Mouse (Mus musculus): Measurements from ENCODE around the gene Trp53rkb. TPM values are rescaled to one million over a fixed set of nuclear protein-coding genes. Genes with fewer than 3 reads are reported as not detected.
A peak's percentile ranks its signal among the peaks of the same experiment; 100 is the strongest.

The Trp53rkb gene
- polyA plus RNA-seq, 1 experiment: 3.7 TPM

DNA sequence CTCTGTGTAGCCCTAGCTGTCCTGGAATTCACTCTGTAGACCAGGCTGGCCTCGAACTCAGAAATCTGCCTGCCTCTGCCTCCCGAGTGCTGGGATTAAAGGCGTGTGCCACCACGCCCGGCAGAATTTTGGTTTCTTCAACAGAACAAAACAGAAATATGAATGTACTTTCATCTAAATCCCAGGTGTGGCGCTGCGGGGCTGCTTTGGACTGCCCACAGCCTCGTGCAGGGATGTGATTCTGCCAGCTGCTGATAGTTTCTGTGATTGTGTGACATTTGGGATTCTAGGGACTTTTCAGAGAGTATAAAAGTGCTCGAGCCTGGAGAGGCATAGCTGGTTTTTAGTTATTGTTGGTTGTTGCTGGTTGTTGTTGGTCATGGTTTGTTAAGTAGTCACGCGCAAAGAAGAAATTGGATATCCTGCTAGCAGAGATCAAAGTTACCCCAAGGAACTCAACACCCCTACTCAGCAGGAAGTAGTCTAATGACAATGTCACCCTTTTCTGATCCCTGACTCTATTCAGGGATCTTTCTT lies 16.9 kb upstream of the Trp53rkb start:
- 63% methylated on average over 11 of the region's 11 CpGs for WGBS
- no peak overlapping the region for H3K27ac ChIP-seq (ENCODE audit: insufficient read depth, low read depth, low read length)
- no peak for DNase-seq
- H3K4me3 ChIP-seq (ENCODE audit: insufficient read depth, low read depth, low read length): no peak overlapping the region
- no peak for TF ChIP-seq CTCF (conservative IDR thresholded peaks at IDR 0.05; ENCODE audit: insufficient read depth, insufficient read length, low read depth, low read length)
- TF ChIP-seq POLR2A (IDR thresholded peaks at IDR 0.05; ENCODE audit: low read depth, low read length): no peak
- no peaks in the 10 kb centered on the region for H3K36me3 ChIP-seq (ENCODE audit: control insufficient read depth, insufficient read depth, low read length)
- no peaks in the 10 kb centered on the region for H3K4me1 ChIP-seq (ENCODE audit: control insufficient read depth, insufficient read depth, low read length)
- no peaks in the 10 kb centered on the region for H3K27me3 ChIP-seq (replicated peaks; ENCODE audit: control insufficient read depth, insufficient read depth, low read length)

DNA sequence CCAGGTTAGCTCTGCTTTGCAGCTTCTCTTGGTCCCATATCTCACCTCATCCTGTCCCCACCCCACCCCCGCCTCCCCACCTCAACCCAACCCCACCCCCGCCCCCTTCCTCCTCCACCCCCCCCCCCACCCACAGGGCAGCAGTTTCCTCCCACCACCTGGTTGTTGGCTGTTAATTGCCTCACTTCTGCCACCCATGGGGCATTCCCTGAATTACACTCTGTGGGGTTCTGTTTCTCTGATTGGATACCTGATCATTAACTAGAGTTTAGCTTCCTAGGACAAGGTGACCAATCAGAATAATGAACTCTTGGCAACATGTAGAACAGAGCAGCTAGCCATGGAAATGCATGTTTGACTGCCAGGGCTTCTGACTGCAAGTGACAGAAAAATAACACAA lies 16.1 kb upstream of the Trp53rkb start:
- WGBS: 23% methylated on average over 2 of the region's 2 CpGs
- no peaks in the 10 kb centered on the region for H3K36me3 ChIP-seq (ENCODE audit: control insufficient read depth, insufficient read depth, low read length)
- DNase-seq: peak; percentile 27
- no peak overlapping the region for H3K4me3 ChIP-seq (ENCODE audit: insufficient read depth, low read depth, low read length)
- no peaks in the 10 kb centered on the region for H3K27me3 ChIP-seq (replicated peaks; ENCODE audit: control insufficient read depth, insufficient read depth, low read length)
- no peaks in the 10 kb centered on the region for H3K4me1 ChIP-seq (ENCODE audit: control insufficient read depth, insufficient read depth, low read length)
- TF ChIP-seq CTCF (conservative IDR thresholded peaks at IDR 0.05; ENCODE audit: insufficient read depth, insufficient read length, low read depth, low read length) (0 out of 2 replicates have a peak, but pooled peaks have one; percentile 7), POLR2A (IDR thresholded peaks at IDR 0.05; ENCODE audit: low read depth, low read length) (no peak)
- H3K27ac ChIP-seq (ENCODE audit: insufficient read depth, low read depth, low read length): no peak overlapping the region

DNA sequence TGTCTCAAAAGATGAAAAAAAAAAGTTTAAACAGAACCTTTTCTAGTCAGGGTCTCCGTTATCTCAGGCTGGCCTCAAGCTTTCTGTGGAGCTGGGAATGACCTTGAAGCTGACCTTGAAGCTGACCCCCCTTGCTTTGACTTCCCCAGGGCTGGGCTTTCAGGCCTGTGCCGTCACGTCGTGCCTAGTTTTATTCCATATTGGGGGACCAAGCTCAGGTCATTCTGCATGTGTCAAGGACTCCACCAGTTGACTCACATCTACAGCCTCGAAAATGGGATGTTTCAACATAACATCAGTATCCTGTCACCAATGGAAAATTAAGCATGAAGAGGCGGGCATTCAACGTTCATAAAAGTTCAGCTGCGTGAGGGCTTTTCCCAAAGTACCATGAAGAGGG lies 12.4 kb upstream of the Trp53rkb start:
- H3K4me1 ChIP-seq (ENCODE audit: control insufficient read depth, insufficient read depth, low read length): no peaks in the 10 kb centered on the region
- DNase-seq: no peak
- WGBS: 84% methylated on average over 8 of the region's 8 CpGs
- H3K36me3 ChIP-seq (ENCODE audit: control insufficient read depth, insufficient read depth, low read length): no peaks in the 10 kb centered on the region
- H3K4me3 ChIP-seq (ENCODE audit: insufficient read depth, low read depth, low read length): no peak overlapping the region
- no peak overlapping the region for H3K27ac ChIP-seq (ENCODE audit: insufficient read depth, low read depth, low read length)
- no peaks in the 10 kb centered on the region for H3K27me3 ChIP-seq (replicated peaks; ENCODE audit: control insufficient read depth, insufficient read depth, low read length)
- TF ChIP-seq CTCF (conservative IDR thresholded peaks at IDR 0.05; ENCODE audit: insufficient read depth, insufficient read length, low read depth, low read length) (no peak), POLR2A (IDR thresholded peaks at IDR 0.05; ENCODE audit: low read depth, low read length) (no peak)

DNA sequence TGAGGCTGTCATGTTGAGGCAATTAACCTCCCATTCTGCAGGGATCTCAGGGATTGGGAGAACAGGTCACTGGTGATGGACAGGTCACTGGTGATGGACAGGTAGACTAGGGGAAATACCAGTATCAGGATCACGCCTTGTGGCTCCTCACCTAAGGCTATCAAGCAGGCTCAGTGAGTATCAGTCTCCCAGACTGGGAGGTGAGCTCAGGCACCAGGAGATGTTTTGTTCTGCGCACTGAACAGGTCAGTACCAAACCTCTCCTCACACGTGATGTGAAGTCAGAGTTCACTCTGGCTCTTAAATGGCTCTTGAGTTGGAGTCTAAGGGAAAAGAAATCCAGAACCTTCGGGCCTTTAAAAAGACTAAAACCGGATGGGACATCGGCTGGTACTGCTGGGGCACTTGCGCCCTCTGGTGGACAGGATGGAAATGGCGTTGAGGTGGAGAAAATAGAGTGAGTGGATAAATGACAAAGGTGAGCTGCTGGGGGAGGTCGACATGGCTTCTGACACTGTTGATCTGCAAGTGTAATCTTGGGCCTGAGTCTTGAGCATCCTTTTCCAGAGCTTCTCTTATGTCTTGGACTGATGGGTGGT lies 11.3 kb upstream of the Trp53rkb start:
- WGBS: 14% methylated on average over 9 of the region's 9 CpGs
- Histone ChIP-seq H3K4me1 (ENCODE audit: control insufficient read depth, insufficient read depth, low read length) (no peaks in the 10 kb centered on the region), H3K27me3 (replicated peaks; ENCODE audit: control insufficient read depth, insufficient read depth, low read length) (no peaks in the 10 kb centered on the region), H3K27ac (ENCODE audit: insufficient read depth, low read depth, low read length) (no peak overlapping the region), H3K36me3 (ENCODE audit: control insufficient read depth, insufficient read depth, low read length) (no peaks in the 10 kb centered on the region), H3K4me3 (ENCODE audit: insufficient read depth, low read depth, low read length) (no peak overlapping the region)
- TF ChIP-seq POLR2A (IDR thresholded peaks at IDR 0.05; ENCODE audit: low read depth, low read length) (no peak), CTCF (conservative IDR thresholded peaks at IDR 0.05; ENCODE audit: insufficient read depth, insufficient read length, low read depth, low read length) (peak; percentile 95)
- peak; percentile 70 for DNase-seq

DNA sequence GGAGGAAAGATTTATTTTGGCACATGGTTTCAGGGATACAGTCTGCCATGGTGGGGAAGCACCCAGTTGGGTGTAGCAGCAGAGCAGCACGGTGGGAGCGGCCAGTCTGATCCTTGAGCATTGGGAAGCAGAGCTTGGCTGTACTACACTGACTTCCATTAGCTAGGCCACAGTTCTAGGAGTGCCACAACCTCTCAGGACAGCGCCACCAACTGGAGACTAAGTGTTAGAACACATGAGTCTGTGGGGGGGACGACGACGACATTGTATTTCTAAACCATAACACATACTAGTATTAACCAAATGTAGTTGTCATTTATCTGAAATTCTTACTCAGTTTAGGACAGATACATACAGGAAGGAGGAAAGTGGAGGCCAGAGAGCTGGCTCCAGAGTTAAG lies 8.0 kb upstream of the Trp53rkb start:
- no peaks in the 10 kb centered on the region for H3K36me3 ChIP-seq (ENCODE audit: control insufficient read depth, insufficient read depth, low read length)
- TF ChIP-seq POLR2A (IDR thresholded peaks at IDR 0.05; ENCODE audit: low read depth, low read length) (no peak), CTCF (conservative IDR thresholded peaks at IDR 0.05; ENCODE audit: insufficient read depth, insufficient read length, low read depth, low read length) (peak; percentile 40)
- no peak for DNase-seq
- no peaks in the 10 kb centered on the region for H3K27me3 ChIP-seq (replicated peaks; ENCODE audit: control insufficient read depth, insufficient read depth, low read length)
- no peak overlapping the region for H3K4me3 ChIP-seq (ENCODE audit: insufficient read depth, low read depth, low read length)
- WGBS: 80% methylated on average over 6 of the region's 6 CpGs
- peaks cover 3% of the 10 kb centered on the region; the same call in 1 of the 2 replicates for H3K4me1 ChIP-seq (ENCODE audit: control insufficient read depth, insufficient read depth, low read length)
- H3K27ac ChIP-seq (ENCODE audit: insufficient read depth, low read depth, low read length): no peak overlapping the region

DNA sequence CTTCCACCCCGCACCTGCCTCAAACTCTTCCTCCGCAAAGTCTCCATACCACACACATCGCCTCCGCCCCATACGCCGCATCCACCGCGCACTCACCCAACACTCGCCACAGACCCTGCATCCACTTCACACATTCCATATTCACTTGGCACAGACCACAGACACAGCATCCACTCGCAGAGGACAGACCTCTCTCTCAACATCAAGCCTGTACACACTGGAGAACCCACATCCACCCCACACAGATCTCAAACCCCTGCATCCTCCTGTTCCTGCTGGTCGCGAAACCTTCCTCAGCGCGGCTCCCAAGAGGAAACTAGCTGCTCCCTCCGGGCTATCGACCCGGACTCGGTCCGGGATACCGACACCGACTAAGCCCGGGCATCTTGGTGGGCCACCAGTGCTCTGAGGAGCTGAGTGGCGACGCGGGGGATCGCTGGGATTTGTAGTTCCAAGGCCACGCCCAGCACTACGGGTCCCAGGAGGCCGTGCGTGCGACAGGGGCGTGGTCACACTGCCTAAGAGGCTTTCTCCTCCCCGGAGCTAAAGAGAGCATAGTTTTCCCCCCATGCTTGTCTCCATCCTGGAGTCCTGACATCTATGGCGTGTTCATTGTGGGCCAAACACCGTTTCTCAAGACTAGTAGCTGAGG lies 5.9 kb upstream of the Trp53rkb start:
- no peaks in the 10 kb centered on the region for H3K27me3 ChIP-seq (replicated peaks; ENCODE audit: control insufficient read depth, insufficient read depth, low read length)
- TF ChIP-seq POLR2A (IDR thresholded peaks at IDR 0.05; ENCODE audit: low read depth, low read length) (no peak), CTCF (conservative IDR thresholded peaks at IDR 0.05; ENCODE audit: insufficient read depth, insufficient read length, low read depth, low read length) (no peak)
- H3K4me3 ChIP-seq (ENCODE audit: insufficient read depth, low read depth, low read length): peak overlapping the region; percentile 72
- peak; percentile 95 for DNase-seq
- H3K4me1 ChIP-seq (ENCODE audit: control insufficient read depth, insufficient read depth, low read length): peaks cover 3% of the 10 kb centered on the region; the same call in 1 of the 2 replicates
- no peaks in the 10 kb centered on the region for H3K36me3 ChIP-seq (ENCODE audit: control insufficient read depth, insufficient read depth, low read length)
- H3K27ac ChIP-seq (ENCODE audit: insufficient read depth, low read depth, low read length): no peak overlapping the region
- 1% methylated on average over 35 of the region's 35 CpGs for WGBS

DNA sequence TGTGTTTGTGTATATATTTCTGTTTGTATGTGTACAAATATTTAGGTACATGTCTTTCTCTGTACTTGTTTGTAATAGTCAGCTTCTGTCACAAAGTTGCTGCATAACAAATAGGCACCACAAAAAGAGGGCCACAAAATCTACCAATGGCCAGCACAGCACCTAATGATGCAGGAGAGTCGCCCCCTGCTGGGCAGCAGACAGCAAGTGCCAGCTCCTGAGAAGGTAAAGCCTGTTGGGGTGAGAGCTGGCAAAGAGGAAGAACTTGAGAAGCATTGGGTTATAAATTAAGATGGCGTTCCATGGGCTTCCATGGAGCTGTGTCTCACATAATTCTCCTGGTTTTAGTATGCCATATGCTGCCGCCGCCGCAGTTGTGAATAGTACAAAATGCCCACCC lies 593 bp upstream of the Trp53rkb start:
- WGBS: 76% methylated on average over 5 of the region's 5 CpGs
- no peak overlapping the region for H3K27ac ChIP-seq (ENCODE audit: insufficient read depth, low read depth, low read length)
- no peak for DNase-seq
- H3K27me3 ChIP-seq (replicated peaks; ENCODE audit: control insufficient read depth, insufficient read depth, low read length): no peaks in the 10 kb centered on the region
- H3K4me1 ChIP-seq (ENCODE audit: control insufficient read depth, insufficient read depth, low read length): peaks cover 10% of the 10 kb centered on the region
- H3K36me3 ChIP-seq (ENCODE audit: control insufficient read depth, insufficient read depth, low read length): no peaks in the 10 kb centered on the region
- no peak overlapping the region for H3K4me3 ChIP-seq (ENCODE audit: insufficient read depth, low read depth, low read length)
- TF ChIP-seq POLR2A (IDR thresholded peaks at IDR 0.05; ENCODE audit: low read depth, low read length) (no peak), CTCF (conservative IDR thresholded peaks at IDR 0.05; ENCODE audit: insufficient read depth, insufficient read length, low read depth, low read length) (peak; percentile 36; the same call in 1 of the 2 replicates)
